Comparison of ENCODE assay signal across 8 mouse cellular contexts in genomic region chr17:23725477-23725876, GRCm38 (mm10). TPM values are rescaled to one million over a fixed set of nuclear protein-coding genes. Genes with fewer than 3 reads are reported as not detected.
DNase-seq lines count a peak whose midpoint lies in the region; ATAC-seq and TF ChIP-seq lines count a peak whose summit lies in the region.

No protein-coding gene starts in this region.

- no peaks in the 10 kb centered on the region for H3K9me3 ChIP-seq in heart, embryonic 13.5 days
- no peaks in the 10 kb centered on the region for H3K9me3 ChIP-seq in G1E (replicated peaks)
- no peaks in the 10 kb centered on the region for H3K9me3 ChIP-seq in hindbrain, embryonic 10.5 days
- H3K9me3 ChIP-seq in midbrain, embryonic 11.5 days (ENCODE audit: control insufficient read depth, low read length) = no peaks in the 10 kb centered on the region

- DNase-seq in heart, adult 8-10 months (ENCODE audit: low spot score) = no peak
- no peak for DNase-seq in G1E (ENCODE audit: low spot score)
- no peak for DNase-seq in hindbrain, embryonic 10.5 days (ENCODE audit: low spot score)
- no peak for DNase-seq in midbrain, embryonic 11.5 days (ENCODE audit: low spot score, missing footprints)
- no peak for DNase-seq in Muller cell, postnatal 12 days (ENCODE audit: inconsistent ontology term)

- peaks cover 17% of the 10 kb centered on the region for H3K4me1 ChIP-seq in heart, embryonic 13.5 days
- peaks cover 29% of the 10 kb centered on the region for H3K4me1 ChIP-seq in G1E (ENCODE audit: insufficient read depth, low read depth, low read length)
- H3K4me1 ChIP-seq in hindbrain, embryonic 10.5 days (replicated peaks) = peaks cover 21% of the 10 kb centered on the region
- H3K4me1 ChIP-seq in midbrain, embryonic 11.5 days (ENCODE audit: control insufficient read depth, insufficient read depth, low read length) = peaks cover 7% of the 10 kb centered on the region; the same call in 1 of the 2 replicates

- no peak for ATAC-seq in heart, embryonic 13.5 days (ENCODE audit: extremely low read depth, insufficient number of reproducible peaks, low FRiP score, low TSS enrichment)
- ATAC-seq in G1E (ENCODE audit: extremely low read depth, insufficient number of reproducible peaks, low FRiP score, poor library complexity, severe bottlenecking) = no peak
- no peak for ATAC-seq in midbrain, embryonic 11.5 days (ENCODE audit: low FRiP score)
- no peak for ATAC-seq in megakaryocyte progenitor cell, adult 5-6 weeks (replicated peaks; ENCODE audit: poor library complexity)
- ATAC-seq in CD4-positive, CD25-positive, alpha-beta regulatory T cell, adult 4 months = no peak

- no peaks in the 10 kb centered on the region for H3K36me3 ChIP-seq in heart, embryonic 13.5 days
- H3K36me3 ChIP-seq in G1E (replicated peaks) = peaks cover 7% of the 10 kb centered on the region
- H3K36me3 ChIP-seq in hindbrain, embryonic 10.5 days = no peaks in the 10 kb centered on the region
- no peaks in the 10 kb centered on the region for H3K36me3 ChIP-seq in midbrain, embryonic 11.5 days (ENCODE audit: control insufficient read depth, insufficient read depth, low read length)

- peak overlapping the region; percentile 76 for H3K4me3 ChIP-seq in heart, embryonic 13.5 days
- peak overlapping the region; percentile 83 for H3K4me3 ChIP-seq in G1E (ENCODE audit: low read depth, low read length)
- peak overlapping the region; percentile 88 for H3K4me3 ChIP-seq in hindbrain, embryonic 10.5 days
- peak overlapping the region; percentile 68 for H3K4me3 ChIP-seq in midbrain, embryonic 11.5 days (ENCODE audit: low read depth, low read length)

- peak overlapping the region; percentile 79 for H3K9ac ChIP-seq in heart, embryonic 13.5 days
- peak overlapping the region; percentile 67 for H3K9ac ChIP-seq in midbrain, embryonic 11.5 days (ENCODE audit: low read length)

- WGBS in heart, embryonic 13.5 days = 60% methylated on average over 4 of the region's 4 CpGs
- 66% methylated on average over 4 of the region's 4 CpGs for WGBS in hindbrain, embryonic 10.5 days
- 71% methylated on average over 4 of the region's 4 CpGs for WGBS in midbrain, embryonic 11.5 days

- peak overlapping the region; percentile 73 for H3K4me2 ChIP-seq in heart, embryonic 13.5 days
- H3K4me2 ChIP-seq in midbrain, embryonic 11.5 days = peak overlapping the region; percentile 79

- 0 out of 2 replicates have a peak, but pooled peaks cover 3% of the 10 kb centered on the region for H3K27me3 ChIP-seq in heart, embryonic 13.5 days (replicated peaks)
- H3K27me3 ChIP-seq in G1E (ENCODE audit: insufficient read depth, low read length) = peaks cover 23% of the 10 kb centered on the region
- H3K27me3 ChIP-seq in hindbrain, embryonic 10.5 days (ENCODE audit: insufficient read depth, poor library complexity, severe bottlenecking) = peaks cover 9% of the 10 kb centered on the region; the same call in 1 of the 2 replicates
- no peaks in the 10 kb centered on the region for H3K27me3 ChIP-seq in midbrain, embryonic 11.5 days (ENCODE audit: control insufficient read depth, insufficient read depth, low read length)

- no peak for TF ChIP-seq CTCF in G1E (IDR thresholded peaks at IDR 0.05; ENCODE audit: low read depth, low read length)

- H3K27ac ChIP-seq in heart, embryonic 13.5 days (replicated peaks) = peak overlapping the region; percentile 59
- H3K27ac ChIP-seq in hindbrain, embryonic 10.5 days = peak overlapping the region; percentile 92
- peak overlapping the region; percentile 10; the same call in 1 of the 2 replicates for H3K27ac ChIP-seq in midbrain, embryonic 11.5 days (ENCODE audit: low read depth, low read length)

RNA-seq across cellular contexts. Expression of gene Pkmyt1, which starts 0.7 kb away (rescaled TPM):
- polyA plus RNA-seq in heart, embryonic 13.5 days (2015; fragmentation: Nextera tagmentation; extraction: Ambion mirVana) = 30.9 and 31.0 TPM in 2 replicates
- 1 to 10 TPM in 2 of 4 experiments, under 1 TPM in 2; 0.78 to 1.5 (median 1.1) TPM for total RNA-seq in heart, adult 8-10 months (2022)
- total RNA-seq in G1E (2014; fragmentation: Nextera tagmentation) (33.5 and 41.1 TPM in 2 replicates), G1E (2017) (10.8 and 12.9 TPM in 2 replicates)
- 125 and 147 TPM in 2 replicates for polyA plus RNA-seq in G1E (2012)
- 54.0 and 61.5 TPM in 2 replicates for polyA plus RNA-seq in hindbrain, embryonic 10.5 days (2016; fragmentation: Nextera tagmentation; extraction: Ambion mirVana)
- 29.3 and 33.7 TPM in 2 replicates for polyA plus RNA-seq in midbrain, embryonic 11.5 days (2014; fragmentation: Nextera tagmentation; extraction: Ambion mirVana)
- total RNA-seq in megakaryocyte progenitor cell, adult 5-6 weeks (2015) = 34.5 and 36.9 TPM in 2 replicates
- 17.3 and 20.5 TPM in 2 replicates for total RNA-seq in megakaryocyte progenitor cell, adult 5-6 weeks (2017)
- polyA plus RNA-seq in CD4-positive, CD25-positive, alpha-beta regulatory T cell, adult 4 months (2017; shearing (Covaris generic)) = 10 to 100 TPM; 10.5 to 13.7 TPM

RNA-seq across cellular contexts. Expression of gene 1520401A03Rik, which starts 2.9 kb away (rescaled TPM):
- polyA plus RNA-seq in heart, embryonic 13.5 days (2015; fragmentation: Nextera tagmentation; extraction: Ambion mirVana) = 0.11 TPM in 1 of 2 replicates, not detected in the other
- total RNA-seq in heart, adult 8-10 months (2022) = not detected
- total RNA-seq in G1E (2014; fragmentation: Nextera tagmentation) (not detected in 2 replicates), G1E (2017) (0.05 TPM in 1 of 2 replicates, not detected in the other)
- 0.02 TPM in 1 of 2 replicates, not detected in the other for polyA plus RNA-seq in G1E (2012)
- polyA plus RNA-seq in hindbrain, embryonic 10.5 days (2016; fragmentation: Nextera tagmentation; extraction: Ambion mirVana) = not detected in 2 replicates
- polyA plus RNA-seq in midbrain, embryonic 11.5 days (2014; fragmentation: Nextera tagmentation; extraction: Ambion mirVana) = not detected in 2 replicates
- total RNA-seq in megakaryocyte progenitor cell, adult 5-6 weeks (2015) = not detected in 2 replicates
- total RNA-seq in megakaryocyte progenitor cell, adult 5-6 weeks (2017) = not detected in 2 replicates
- polyA plus RNA-seq in CD4-positive, CD25-positive, alpha-beta regulatory T cell, adult 4 months (2017; shearing (Covaris generic)) = under 1 TPM; 0.20 to 0.30 TPM

RNA-seq across cellular contexts. Expression of gene Paqr4, which starts 15.2 kb away (rescaled TPM):
- 12.3 and 12.6 TPM in 2 replicates for polyA plus RNA-seq in heart, embryonic 13.5 days (2015; fragmentation: Nextera tagmentation; extraction: Ambion mirVana)
- total RNA-seq in heart, adult 8-10 months (2022) = 10 to 100 TPM; 22.4 to 29.0 (median 26.4) TPM
- total RNA-seq in G1E (2014; fragmentation: Nextera tagmentation) (0.39 and 1.9 TPM in 2 replicates), G1E (2017) (2.6 and 3.2 TPM in 2 replicates)
- 2.3 and 3.5 TPM in 2 replicates for polyA plus RNA-seq in G1E (2012)
- 28.8 and 43.6 TPM in 2 replicates for polyA plus RNA-seq in hindbrain, embryonic 10.5 days (2016; fragmentation: Nextera tagmentation; extraction: Ambion mirVana)
- polyA plus RNA-seq in midbrain, embryonic 11.5 days (2014; fragmentation: Nextera tagmentation; extraction: Ambion mirVana) = 29.5 and 30.2 TPM in 2 replicates
- total RNA-seq in megakaryocyte progenitor cell, adult 5-6 weeks (2015) = 1.3 and 1.6 TPM in 2 replicates
- total RNA-seq in megakaryocyte progenitor cell, adult 5-6 weeks (2017) = 1.9 and 2.4 TPM in 2 replicates
- polyA plus RNA-seq in CD4-positive, CD25-positive, alpha-beta regulatory T cell, adult 4 months (2017; shearing (Covaris generic)) = 1 to 10 TPM; 2.0 to 2.5 TPM

RNA-seq across cellular contexts. Expression of gene Kremen2, which starts 20.2 kb away (rescaled TPM):
- 0.09 and 0.32 TPM in 2 replicates for polyA plus RNA-seq in heart, embryonic 13.5 days (2015; fragmentation: Nextera tagmentation; extraction: Ambion mirVana)
- under 1 TPM in 1 of 4 experiments, not detected in 3; 0.26 TPM for total RNA-seq in heart, adult 8-10 months (2022)
- total RNA-seq in G1E (2014; fragmentation: Nextera tagmentation) (not detected in 2 replicates), G1E (2017) (0.05 and 0.29 TPM in 2 replicates)
- polyA plus RNA-seq in G1E (2012) = 1.2 and 1.4 TPM in 2 replicates
- polyA plus RNA-seq in hindbrain, embryonic 10.5 days (2016; fragmentation: Nextera tagmentation; extraction: Ambion mirVana) = 3.4 and 4.3 TPM in 2 replicates
- polyA plus RNA-seq in midbrain, embryonic 11.5 days (2014; fragmentation: Nextera tagmentation; extraction: Ambion mirVana) = 0.58 and 0.63 TPM in 2 replicates
- 0.05 TPM in 1 of 2 replicates, not detected in the other for total RNA-seq in megakaryocyte progenitor cell, adult 5-6 weeks (2015)
- total RNA-seq in megakaryocyte progenitor cell, adult 5-6 weeks (2017) = not detected in 2 replicates
- 1 to 10 TPM; 1.8 to 2.4 TPM for polyA plus RNA-seq in CD4-positive, CD25-positive, alpha-beta regulatory T cell, adult 4 months (2017; shearing (Covaris generic))

RNA-seq across cellular contexts. Expression of gene Cldn9, which starts 41.7 kb away (rescaled TPM):
- polyA plus RNA-seq in heart, embryonic 13.5 days (2015; fragmentation: Nextera tagmentation; extraction: Ambion mirVana) = 0.29 and 0.32 TPM in 2 replicates
- under 1 TPM in 1 of 4 experiments, not detected in 3; 0.19 TPM for total RNA-seq in heart, adult 8-10 months (2022)
- total RNA-seq in G1E (2014; fragmentation: Nextera tagmentation) = not detected in 2 replicates
- not detected in 2 replicates for total RNA-seq in G1E (2017)
- polyA plus RNA-seq in G1E (2012) = not detected in 2 replicates
- polyA plus RNA-seq in hindbrain, embryonic 10.5 days (2016; fragmentation: Nextera tagmentation; extraction: Ambion mirVana) = 6.3 and 13.1 TPM in 2 replicates
- 0.58 and 0.82 TPM in 2 replicates for polyA plus RNA-seq in midbrain, embryonic 11.5 days (2014; fragmentation: Nextera tagmentation; extraction: Ambion mirVana)
- total RNA-seq in megakaryocyte progenitor cell, adult 5-6 weeks (2015) = not detected in 2 replicates
- total RNA-seq in megakaryocyte progenitor cell, adult 5-6 weeks (2017) = not detected in 2 replicates
- polyA plus RNA-seq in CD4-positive, CD25-positive, alpha-beta regulatory T cell, adult 4 months (2017; shearing (Covaris generic)) = not detected

Comparison
In these comparisons a context has a peak if more than half of its experiments do, and no peak if none do; other contexts are left out.
1. H3K27ac ChIP-seq: peak in every context shown above with its lines; median percentile 92 in hindbrain, embryonic 10.5 days; 59 in heart, embryonic 13.5 days; 10 in midbrain, embryonic 11.5 days.